Mouse (Mus musculus): ENCODE data around the gene Skint5. TPM values are rescaled to one million over a fixed set of nuclear protein-coding genes. Genes with fewer than 3 reads are reported as not detected.
"Not testable (repeated sequence)": the region's sequence is repeated elsewhere in the genome, so short reads cannot be mapped to it uniquely, and the experiment has no call there.

Skint5 gene
- not detected in 2 replicates for polyA plus RNA-seq (2014; fragmentation: Nextera tagmentation; extraction: Ambion mirVana)

DNA sequence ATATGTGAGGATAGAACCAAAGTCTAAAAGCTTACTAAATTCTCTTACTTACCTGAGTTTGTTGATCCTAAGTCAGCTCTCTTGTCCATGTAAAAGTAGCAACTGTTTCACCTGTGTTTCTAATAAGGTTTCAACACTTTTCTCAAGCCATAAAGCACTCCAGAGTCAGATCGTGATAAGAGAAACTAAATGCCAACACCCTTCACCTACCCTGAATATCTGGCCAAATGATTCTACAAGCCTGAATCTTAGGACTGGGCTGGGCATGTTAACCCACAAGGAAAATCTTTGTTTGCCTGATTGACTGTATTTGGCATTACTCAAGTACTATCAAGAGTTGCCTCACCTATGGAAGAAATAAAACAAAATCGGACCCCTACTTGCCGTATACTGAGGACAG, at the start of gene Skint5:
TSS of gene Skint5 (minus strand) at position 101 of the 400 bp plus-strand sequence.
- Histone ChIP-seq H3K36me3 (ENCODE audit: control insufficient read depth, insufficient read depth, low read length) (no peaks in the 10 kb centered on the region), H3K9ac (ENCODE audit: low read length) (no peak within 1 kb of the TSS), H3K27me3 (ENCODE audit: control insufficient read depth, insufficient read depth, low read length) (no peaks in the 10 kb centered on the region), H3K4me1 (ENCODE audit: control insufficient read depth, insufficient read depth, low read length) (no peaks in the 10 kb centered on the region), H3K9me3 (ENCODE audit: control insufficient read depth, low read length) (peaks cover 3% of the 10 kb centered on the region), H3K4me2 (ENCODE audit: low read depth) (no peak within 1 kb of the TSS), H3K4me3 (ENCODE audit: low read depth, low read length) (no peak within 1 kb of the TSS), H3K27ac (ENCODE audit: low read depth, low read length) (no peak within 1 kb of the TSS)
- DNase-seq (ENCODE audit: low spot score): no peak
- WGBS: 89% methylated on average over 3 of the region's 3 CpGs
- ATAC-seq (ENCODE audit: insufficient read depth, low FRiP score, low TSS enrichment): no peak

DNA sequence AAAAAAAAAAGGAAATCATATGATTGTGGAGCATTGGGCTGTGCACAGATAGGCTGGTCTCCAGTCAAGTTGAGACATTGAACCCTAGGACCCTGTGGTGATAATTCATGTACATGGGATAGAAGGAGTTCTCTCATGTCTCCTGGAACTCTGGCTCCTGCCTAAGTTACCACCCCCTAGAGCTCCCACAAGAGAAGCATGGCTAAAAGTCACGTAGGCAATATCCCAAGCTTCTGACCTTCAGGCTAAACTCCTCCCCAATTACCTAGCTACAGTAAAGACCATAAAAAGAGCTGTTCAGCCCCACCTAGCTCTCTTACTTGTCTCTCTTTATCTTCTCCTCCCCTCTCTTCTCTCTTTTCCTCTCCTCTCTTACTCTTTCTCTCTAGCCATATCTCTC, 42.0 kb downstream of the Skint5 start:
- no peaks in the 10 kb centered on the region for H3K4me1 ChIP-seq (ENCODE audit: control insufficient read depth, insufficient read depth, low read length)
- no peak overlapping the region for H3K4me3 ChIP-seq (ENCODE audit: low read depth, low read length)
- H3K27ac ChIP-seq (ENCODE audit: low read depth, low read length): no peak overlapping the region
- H3K27me3 ChIP-seq (ENCODE audit: control insufficient read depth, insufficient read depth, low read length): no peaks in the 10 kb centered on the region
- WGBS: 67% methylated on average over 1 of the region's 1 CpGs
- no peaks in the 10 kb centered on the region for H3K36me3 ChIP-seq (ENCODE audit: control insufficient read depth, insufficient read depth, low read length)
- ATAC-seq (ENCODE audit: insufficient read depth, low FRiP score, low TSS enrichment) (no peak), DNase-seq (ENCODE audit: low spot score) (no peak)
- no peaks in the 10 kb centered on the region for H3K9me3 ChIP-seq (ENCODE audit: control insufficient read depth, low read length)
- no peak overlapping the region for H3K4me2 ChIP-seq (ENCODE audit: low read depth)
- H3K9ac ChIP-seq (ENCODE audit: low read length): no peak overlapping the region

DNA sequence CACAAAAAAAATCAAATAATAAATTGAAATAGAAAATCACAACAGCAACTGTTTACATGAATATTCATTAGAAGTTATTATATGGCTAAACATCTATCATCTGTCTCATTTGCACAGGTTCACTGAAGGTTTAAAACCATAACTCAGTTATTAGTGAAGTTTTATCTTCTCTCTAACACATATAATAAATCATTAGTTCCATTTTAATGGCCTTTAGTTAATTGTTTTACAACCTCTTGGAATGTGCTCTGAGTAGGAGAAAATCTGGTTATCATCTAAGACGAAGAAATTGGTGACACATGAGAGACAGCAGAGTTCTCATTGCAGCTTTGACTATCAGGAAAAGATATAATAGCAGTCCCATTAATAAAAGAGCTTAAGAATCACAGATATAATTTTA, 235.1 kb downstream of the Skint5 start:
- Histone ChIP-seq H3K4me1 (ENCODE audit: control insufficient read depth, insufficient read depth, low read length) (no peaks in the 10 kb centered on the region), H3K27ac (ENCODE audit: low read depth, low read length) (no peak overlapping the region), H3K9ac (ENCODE audit: low read length) (no peak overlapping the region), H3K9me3 (ENCODE audit: control insufficient read depth, low read length) (no peaks in the 10 kb centered on the region), H3K36me3 (ENCODE audit: control insufficient read depth, insufficient read depth, low read length) (no peaks in the 10 kb centered on the region), H3K4me2 (ENCODE audit: low read depth) (no peak overlapping the region), H3K4me3 (ENCODE audit: low read depth, low read length) (no peak overlapping the region), H3K27me3 (ENCODE audit: control insufficient read depth, insufficient read depth, low read length) (no peaks in the 10 kb centered on the region)
- 76% methylated on average over 1 of the region's 1 CpGs for WGBS
- no peak for ATAC-seq (ENCODE audit: insufficient read depth, low FRiP score, low TSS enrichment)
- no peak for DNase-seq (ENCODE audit: low spot score)

DNA sequence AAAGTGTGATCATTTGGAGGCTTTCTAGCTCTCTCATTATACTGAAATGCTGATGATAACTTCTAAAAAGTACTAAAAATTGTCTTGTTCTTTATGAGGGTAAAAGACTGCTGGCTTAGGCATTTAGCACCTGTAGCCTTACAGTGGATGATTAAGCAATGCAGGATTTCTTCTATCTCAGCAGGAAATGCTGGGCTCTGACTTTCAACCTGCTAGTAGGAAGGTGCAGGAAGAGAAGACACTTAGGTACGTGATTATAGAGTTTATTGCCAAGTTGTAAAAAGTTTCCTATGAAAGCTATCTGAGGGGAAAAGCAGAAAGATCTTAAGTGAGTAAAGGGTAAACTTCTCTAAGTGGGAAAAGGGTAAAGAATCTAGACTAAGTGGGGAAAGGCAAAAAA, 235.6 kb downstream of the Skint5 start:
- WGBS: 66% methylated on average over 1 of the region's 1 CpGs
- DNase-seq (ENCODE audit: low spot score): no peak
- no peak overlapping the region for H3K4me3 ChIP-seq (ENCODE audit: low read depth, low read length)
- no peak for ATAC-seq (ENCODE audit: insufficient read depth, low FRiP score, low TSS enrichment)
- H3K4me2 ChIP-seq (ENCODE audit: low read depth): no peak overlapping the region
- H3K36me3 ChIP-seq (ENCODE audit: control insufficient read depth, insufficient read depth, low read length): no peaks in the 10 kb centered on the region
- H3K9me3 ChIP-seq (ENCODE audit: control insufficient read depth, low read length): no peaks in the 10 kb centered on the region
- no peak overlapping the region for H3K9ac ChIP-seq (ENCODE audit: low read length)
- H3K4me1 ChIP-seq (ENCODE audit: control insufficient read depth, insufficient read depth, low read length): no peaks in the 10 kb centered on the region
- H3K27me3 ChIP-seq (ENCODE audit: control insufficient read depth, insufficient read depth, low read length): no peaks in the 10 kb centered on the region
- H3K27ac ChIP-seq (ENCODE audit: low read depth, low read length): no peak overlapping the region

DNA sequence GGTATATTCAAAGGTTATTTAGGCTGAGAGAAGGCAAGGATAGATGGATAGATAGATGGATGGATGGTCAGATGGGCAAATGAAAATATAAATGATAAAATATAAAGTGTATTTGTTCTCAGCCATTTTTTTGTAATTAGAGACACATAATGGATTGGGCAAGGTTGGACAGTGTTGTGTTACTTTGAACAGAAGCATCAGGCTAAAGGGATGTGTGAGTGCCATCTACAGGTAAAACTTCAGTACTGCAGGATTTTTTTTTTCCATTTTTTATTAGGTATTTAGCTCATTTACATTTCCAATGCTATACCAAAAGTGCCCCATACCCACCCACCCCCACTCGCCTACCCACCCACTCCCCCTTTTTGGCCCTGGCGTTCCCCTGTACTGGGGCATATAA, 551.1 kb downstream of the Skint5 start:
- not testable (repeated sequence) for DNase-seq (ENCODE audit: low spot score); H3K27ac ChIP-seq (ENCODE audit: low read depth, low read length); H3K9ac ChIP-seq (ENCODE audit: low read length); H3K36me3 ChIP-seq (ENCODE audit: control insufficient read depth, insufficient read depth, low read length); H3K9me3 ChIP-seq (ENCODE audit: control insufficient read depth, low read length); H3K4me2 ChIP-seq (ENCODE audit: low read depth); H3K4me1 ChIP-seq (ENCODE audit: control insufficient read depth, insufficient read depth, low read length); ATAC-seq (ENCODE audit: insufficient read depth, low FRiP score, low TSS enrichment); H3K27me3 ChIP-seq (ENCODE audit: control insufficient read depth, insufficient read depth, low read length); H3K4me3 ChIP-seq (ENCODE audit: low read depth, low read length)
- 50% methylated on average over 1 of the region's 2 CpGs for WGBS

Other genes starting within 250 kb of the Skint5 start
- gene Skint11, start 163.9 kb upstream of the Skint5 start, polyA plus RNA-seq (2014; fragmentation: Nextera tagmentation; extraction: Ambion mirVana): not detected in 2 replicates

Data from neural tube, embryonic 11.5 days (tissue).